In genomic region chr5:118606636-118607035, GRCm38 (mm10) we compare ENCODE assay signal across 10 mouse cellular contexts. TPM values are rescaled to one million over a fixed set of nuclear protein-coding genes. Genes with fewer than 3 reads are reported as not detected.
DNase-seq lines count a peak whose midpoint lies in the region; ATAC-seq and TF ChIP-seq lines count a peak whose summit lies in the region.
"Had no signal": no experiment of that assay in that cellular context is flagged by ENCODE, and none has a peak within 500 bp of the region (broad histone marks: within the 10 kb centered on the region; RNA-seq: fewer than 3 reads in every experiment).

No protein-coding gene starts in this region.

- TF ChIP-seq CTCF in midbrain, postnatal 0 days (IDR thresholded peaks at IDR 0.05): no peak

- ATAC-seq in CD4-positive, CD25-positive, alpha-beta regulatory T cell, adult 4 months: no peak
- no peak for ATAC-seq in midbrain, embryonic 14.5 days (ENCODE audit: low FRiP score, low TSS enrichment)
- no peak for ATAC-seq in midbrain, postnatal 0 days (ENCODE audit: low FRiP score)

- no peaks in the 10 kb centered on the region for H3K36me3 ChIP-seq in midbrain, embryonic 10.5 days
- H3K36me3 ChIP-seq in midbrain, embryonic 14.5 days (ENCODE audit: control insufficient read depth, insufficient read depth, low read length): no peaks in the 10 kb centered on the region
- no peaks in the 10 kb centered on the region for H3K36me3 ChIP-seq in midbrain, postnatal 0 days (ENCODE audit: insufficient read depth, low read length)
- H3K36me3 ChIP-seq: limb, embryonic 13.5 days had no signal

- H3K9ac ChIP-seq in midbrain, embryonic 14.5 days (replicated peaks; ENCODE audit: low read length): no peak overlapping the region
- H3K9ac ChIP-seq in midbrain, postnatal 0 days (replicated peaks; ENCODE audit: low read length, poor library complexity, severe bottlenecking): no peak overlapping the region
- H3K9ac ChIP-seq: limb, embryonic 13.5 days had no signal

- no peak overlapping the region for H3K4me2 ChIP-seq in midbrain, embryonic 14.5 days (ENCODE audit: low read length)
- no peak overlapping the region for H3K4me2 ChIP-seq in midbrain, postnatal 0 days (ENCODE audit: low read depth, low read length, poor library complexity, severe bottlenecking)
- H3K4me2 ChIP-seq: limb, embryonic 13.5 days had no signal

- H3K4me1 ChIP-seq in midbrain, embryonic 10.5 days: peaks cover 61% of the 10 kb centered on the region
- peaks cover 27% of the 10 kb centered on the region for H3K4me1 ChIP-seq in midbrain, embryonic 14.5 days (ENCODE audit: control insufficient read depth, insufficient read depth, low read length)
- no peaks in the 10 kb centered on the region; the same call in 1 of the 2 replicates for H3K4me1 ChIP-seq in midbrain, postnatal 0 days (ENCODE audit: insufficient read depth, low read length)

- no peak overlapping the region for H3K4me3 ChIP-seq in midbrain, embryonic 10.5 days
- H3K4me3 ChIP-seq in midbrain, embryonic 14.5 days (replicated peaks; ENCODE audit: low read depth, low read length): no peak overlapping the region
- H3K4me3 ChIP-seq in midbrain, postnatal 0 days (ENCODE audit: low read depth, low read length): no peak overlapping the region
- H3K4me3 ChIP-seq: limb, embryonic 13.5 days had no signal

- no peaks in the 10 kb centered on the region for H3K27me3 ChIP-seq in midbrain, embryonic 10.5 days (ENCODE audit: low read depth, poor library complexity, severe bottlenecking)
- no peaks in the 10 kb centered on the region for H3K27me3 ChIP-seq in midbrain, embryonic 14.5 days (ENCODE audit: control insufficient read depth, insufficient read depth, low read length)
- no peaks in the 10 kb centered on the region for H3K27me3 ChIP-seq in midbrain, postnatal 0 days (ENCODE audit: insufficient read depth, low read length)
- H3K27me3 ChIP-seq: limb, embryonic 13.5 days had no signal

- 0 out of 2 replicates have a peak overlapping the region, but pooled peaks have one; percentile 30 for H3K27ac ChIP-seq in midbrain, embryonic 10.5 days (replicated peaks)
- H3K27ac ChIP-seq in midbrain, embryonic 14.5 days (replicated peaks; ENCODE audit: low read depth, low read length): no peak overlapping the region
- H3K27ac ChIP-seq in midbrain, postnatal 0 days (ENCODE audit: low read depth, low read length): no peak overlapping the region
- H3K27ac ChIP-seq: limb, embryonic 13.5 days had no signal

- WGBS in midbrain, embryonic 10.5 days: 85% methylated on average over 13 of the region's 13 CpGs
- 85% methylated on average over 13 of the region's 13 CpGs for WGBS in midbrain, embryonic 14.5 days
- 74% methylated on average over 13 of the region's 13 CpGs for WGBS in midbrain, postnatal 0 days

- no peaks in the 10 kb centered on the region for H3K9me3 ChIP-seq in midbrain, embryonic 10.5 days (replicated peaks)
- no peaks in the 10 kb centered on the region for H3K9me3 ChIP-seq in midbrain, embryonic 14.5 days (ENCODE audit: control insufficient read depth, low read length)
- no peaks in the 10 kb centered on the region for H3K9me3 ChIP-seq in midbrain, postnatal 0 days (ENCODE audit: low read length)
- H3K9me3 ChIP-seq: limb, embryonic 13.5 days had no signal

- DNase-seq in CD4-positive, CD25-positive, alpha-beta regulatory T cell, adult 2 months (ENCODE audit: low read depth, low spot score): peak; percentile 16
- DNase-seq in midbrain, embryonic 10.5 days (ENCODE audit: low spot score): no peak
- no peak for DNase-seq in midbrain, embryonic 14.5 days
- DNase-seq in heart, postnatal 4 days: peak; percentile 38
- peak; percentile 34 for DNase-seq in midbrain, postnatal 0 days (ENCODE audit: low spot score)
- DNase-seq in embryo, embryonic 9.5 days (ENCODE audit: extremely low spot score): no peak
- DNase-seq in frontal cortex, postnatal 10 days (ENCODE audit: low spot score in 2 of 2): no peak
- DNase-seq: adrenal gland, postnatal 14 days had no signal

RNA-seq across cellular contexts. Expression of gene Med13l, which starts 46.2 kb away (rescaled TPM):
- 10 to 100 TPM; 22.0 to 25.3 TPM for polyA plus RNA-seq in CD4-positive, CD25-positive, alpha-beta regulatory T cell, adult 4 months (2017; shearing (Covaris generic))
- polyA plus RNA-seq in midbrain, embryonic 10.5 days (2016; fragmentation: Nextera tagmentation; extraction: Ambion mirVana): 9.9 TPM in 2 replicates
- 17.0 and 20.5 TPM in 2 replicates for polyA plus RNA-seq in midbrain, embryonic 14.5 days (2014; fragmentation: Nextera tagmentation; extraction: Ambion mirVana)
- total RNA-seq in heart, postnatal 4 days (2021): 10 to 100 TPM; 38.5 to 40.9 TPM
- total RNA-seq in midbrain, postnatal 0 days (2014; rRNA removed): 29.5 and 30.7 TPM in 2 replicates
- polyA plus RNA-seq in midbrain, postnatal 0 days (2015; fragmentation: Nextera tagmentation; extraction: Ambion mirVana): 8.5 and 10.5 TPM in 2 replicates

Comparison
In these comparisons a context has a peak if more than half of its experiments do, and no peak if none do; other contexts are left out.
1. DNase-seq: peak in CD4-positive, CD25-positive, alpha-beta regulatory T cell, adult 2 months (single experiment), heart, postnatal 4 days (single experiment) and midbrain, postnatal 0 days (single experiment); none in midbrain, embryonic 10.5 days (single experiment), midbrain, embryonic 14.5 days (single experiment), embryo, embryonic 9.5 days (single experiment) and frontal cortex, postnatal 10 days (0 of 2).